Mouse (Mus musculus): ENCODE measurements at regions not wholly inside any gene's neighbourhood (a gene's known extent, or its start where the extent isn't known, plus 50 kb on each side); places are given as distances from the start of the nearest gene placed in this dataset.

DNA sequence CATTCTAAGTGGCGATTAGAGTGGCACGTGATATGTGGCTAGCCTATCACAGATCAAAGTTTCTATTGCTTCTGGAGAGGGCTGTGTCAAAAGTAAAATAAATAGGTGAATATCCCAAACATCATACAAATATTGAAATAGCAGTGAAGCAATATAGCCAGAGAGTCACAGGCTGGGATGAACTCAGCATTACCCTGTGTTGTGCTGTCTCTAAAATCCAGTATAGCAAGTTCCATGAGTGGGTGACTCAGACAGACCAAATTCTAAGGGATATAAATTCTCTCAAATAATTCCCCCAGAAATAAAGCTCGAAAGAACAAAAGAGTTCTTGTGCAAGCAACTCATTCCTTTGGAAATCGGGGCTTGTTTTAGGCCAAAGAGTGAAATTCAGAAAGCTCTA is 943.2 kb downstream of the Diaph3 start:
- TF ChIP-seq UBTF (IDR thresholded peaks at IDR 0.05; ENCODE audit: borderline replicate concordance, insufficient read depth, low read depth, low read length) (no peak), MYC (IDR thresholded peaks at IDR 0.05; ENCODE audit: low read depth, low read length) (no peak), CTCF (IDR thresholded peaks at IDR 0.05 in 2 of 3, conservative IDR thresholded peaks at IDR 0.05 in 1 of 3; ENCODE audit: control insufficient read depth in 1 of 3, insufficient read depth in 1 of 3, low read depth in 2 of 3, low read length in 3 of 3, poor library complexity in 1 of 3, severe bottlenecking in 1 of 3) (no peak), POLR2A (IDR thresholded peaks at IDR 0.05; ENCODE audit: control insufficient read depth in 1 of 2, insufficient read depth in 1 of 2, low read depth in 1 of 2, low read length in 2 of 2, poor library complexity in 1 of 2) (no peak), MEF2A (IDR thresholded peaks at IDR 0.05; ENCODE audit: extremely low read depth, insufficient replicate concordance, low read depth, low read length, poor library complexity, severe bottlenecking) (no peak), CHD2 (IDR thresholded peaks at IDR 0.05; ENCODE audit: low read length) (no peak)

Data from MEL (cell line).